Mouse (Mus musculus) hindbrain, postnatal 0 days (tissue): ENCODE measurements around the gene Clec5a. TPM values are rescaled to one million over a fixed set of nuclear protein-coding genes. Genes with fewer than 3 reads are reported as not detected.

Experiments used
- ATAC-seq: fragments of 200-750 bp; cut with Nextera tagmentation; 2 replicates; pipeline ENCODE4 v1.8.0; 2017; ENCODE audit warnings: mild to moderate bottlenecking, moderate TSS enrichment, moderate library complexity
- DNase-seq: peaks from one replicate; pipeline ENCODE4 v3.0.0-alpha.2; 2015; ENCODE audit warnings: low spot score
- H3K27ac ChIP-seq: fragments of 300-500 bp; sonication (generic); 2 replicates; pipeline ENCODE4 v1.5.1; 2014; ENCODE audit warnings: mild to moderate bottlenecking
- H3K27me3 ChIP-seq: fragments of 300-500 bp; sonication (generic); 2 replicates; pipeline ENCODE4 v1.6.1; 2014; ENCODE audit warnings: low read length, mixed read lengths; ENCODE audit not compliant: insufficient read depth
- H3K36me3 ChIP-seq: fragments of 300-500 bp; sonication (generic); 2 replicates; pipeline ENCODE4 v1.6.1; 2014; ENCODE audit warnings: low read length, mixed read lengths; ENCODE audit not compliant: insufficient read depth
- H3K4me1 ChIP-seq: fragments of 300-500 bp; sonication (generic); 2 replicates; pipeline ENCODE4 v1.6.1; 2014; ENCODE audit warnings: antibody characterized with exemption, low read length, mixed read lengths; ENCODE audit not compliant: insufficient read depth
- H3K4me2 ChIP-seq: fragments of 300-500 bp; sonication (generic); 2 replicates; pipeline ENCODE4 v1.6.1; 2014; ENCODE audit warnings: low read depth, mild to moderate bottlenecking, low read length, moderate library complexity, mixed read lengths
- H3K4me3 ChIP-seq: fragments of 300-500 bp; sonication (generic); 2 replicates; pipeline ENCODE4 v1.5.1; 2014; ENCODE audit warnings: low read length
- H3K9ac ChIP-seq: fragments of 300-500 bp; sonication (generic); replicated peaks from 2 replicates; pipeline ENCODE4 v1.6.1; 2014; ENCODE audit warnings: mild to moderate bottlenecking, low read length, moderate library complexity, mixed read lengths
- H3K9me3 ChIP-seq: fragments of 300-500 bp; sonication (generic); 2 replicates; pipeline ENCODE4 v1.6.1; 2016; ENCODE audit warnings: low read length, mixed read lengths
- CTCF ChIP-seq: IDR thresholded peaks from 2 replicates; pipeline ENCODE4 v1.5.1; 2016; ENCODE audit warnings: antibody characterized with exemption, control low read depth, low read depth
- whole genome bisulfite sequencing: fragments of 180-500 bp; shearing (Covaris S2); extraction: QIAGEN DNeasy Blood & Tissue Kit; methylation state at CpG from one replicate; pipeline ENCODE4 v1.1.7; 2014; 5-methylcytosine and 5-hydroxymethylcytosine counted together
- polyA plus RNA-seq: library from polyadenylated mRNA; unstranded; fragments of >200 nt; fragmentation: Nextera tagmentation; extraction: Ambion mirVana; gene quantifications from 2 replicates; pipeline ENCODE4 v1.2.1, GENCODE M21; 2015
- total RNA-seq: library from RNA; depleted of rRNA; stranded (reverse); fragments of >200 nt; gene quantifications from 2 replicates; pipeline ENCODE4 v1.2.3, GENCODE M21; 2014; rRNA removed

Clec5a gene
- total RNA-seq, result 0.58 TPM in 1 of 2 replicates, not detected in the other
- 0.78 TPM in 2 replicates for polyA plus RNA-seq

DNA sequence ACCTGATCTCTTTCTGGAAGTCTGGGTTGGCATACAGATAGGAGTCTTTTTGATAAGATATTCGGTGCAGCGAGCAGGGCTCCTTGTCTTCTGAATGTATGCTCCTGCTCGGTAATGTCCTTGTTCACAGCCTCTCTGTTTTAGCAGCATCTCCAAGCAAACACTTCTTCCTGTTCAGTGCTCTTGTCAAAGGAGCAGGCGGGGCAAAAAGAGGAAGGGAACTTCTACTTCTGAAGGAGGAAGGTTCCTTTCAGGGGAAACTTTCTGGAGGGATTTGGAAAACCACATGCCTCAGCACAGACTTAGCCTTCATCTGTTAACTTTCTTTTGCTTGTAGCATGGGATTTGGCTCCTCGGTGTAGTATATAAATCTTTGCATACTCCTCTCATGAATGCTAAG, at the start of gene Clec5a:
Gene Clec5a (minus strand): TSS at position 177 of the 400 bp plus-strand sequence.
- no peak for ATAC-seq
- Histone ChIP-seq H3K9me3 (no peaks in the 10 kb centered on the region), H3K4me1 (no peaks in the 10 kb centered on the region), H3K27ac (no peak within 1 kb of the TSS), H3K4me3 (no peak within 1 kb of the TSS), H3K4me2 (no peak within 1 kb of the TSS), H3K9ac (no peak within 1 kb of the TSS), H3K27me3 (no peaks in the 10 kb centered on the region), H3K36me3 (no peaks in the 10 kb centered on the region)
- no peak for TF ChIP-seq CTCF
- 84% methylated on average over 5 of the region's 5 CpGs for WGBS
- DNase-seq, result no peak

DNA sequence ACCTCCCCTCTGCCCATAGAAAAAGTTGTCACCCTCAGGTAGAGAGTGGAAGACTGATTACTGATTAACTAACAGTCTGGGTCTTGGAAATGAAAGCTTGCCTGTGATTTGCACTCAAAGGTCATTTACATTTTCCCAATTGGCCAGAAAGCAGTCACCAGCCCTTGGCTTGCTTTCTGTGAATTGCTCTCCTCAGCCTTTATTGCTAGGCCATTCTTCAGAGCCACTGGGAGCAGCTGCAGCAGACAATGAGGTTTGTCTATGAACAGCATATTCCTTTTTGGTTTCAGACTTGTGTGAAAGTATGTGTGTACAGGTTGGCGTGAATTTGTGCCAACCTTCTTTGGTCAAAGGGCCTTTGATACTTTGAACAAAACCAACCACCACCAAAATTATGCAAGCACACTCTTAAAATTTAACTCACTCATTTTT, 49.0 kb upstream of the Clec5a start:
- H3K4me2 ChIP-seq, result no peak overlapping the region
- TF ChIP-seq CTCF, result no peak
- no peaks in the 10 kb centered on the region for H3K4me1 ChIP-seq
- no peaks in the 10 kb centered on the region for H3K27me3 ChIP-seq
- 73% methylated on average over 1 of the region's 1 CpGs for WGBS
- ATAC-seq (no peak), DNase-seq (no peak)
- no peak overlapping the region for H3K4me3 ChIP-seq
- no peak overlapping the region for H3K9ac ChIP-seq
- no peak overlapping the region for H3K27ac ChIP-seq
- no peaks in the 10 kb centered on the region for H3K36me3 ChIP-seq
- H3K9me3 ChIP-seq, result no peaks in the 10 kb centered on the region

DNA sequence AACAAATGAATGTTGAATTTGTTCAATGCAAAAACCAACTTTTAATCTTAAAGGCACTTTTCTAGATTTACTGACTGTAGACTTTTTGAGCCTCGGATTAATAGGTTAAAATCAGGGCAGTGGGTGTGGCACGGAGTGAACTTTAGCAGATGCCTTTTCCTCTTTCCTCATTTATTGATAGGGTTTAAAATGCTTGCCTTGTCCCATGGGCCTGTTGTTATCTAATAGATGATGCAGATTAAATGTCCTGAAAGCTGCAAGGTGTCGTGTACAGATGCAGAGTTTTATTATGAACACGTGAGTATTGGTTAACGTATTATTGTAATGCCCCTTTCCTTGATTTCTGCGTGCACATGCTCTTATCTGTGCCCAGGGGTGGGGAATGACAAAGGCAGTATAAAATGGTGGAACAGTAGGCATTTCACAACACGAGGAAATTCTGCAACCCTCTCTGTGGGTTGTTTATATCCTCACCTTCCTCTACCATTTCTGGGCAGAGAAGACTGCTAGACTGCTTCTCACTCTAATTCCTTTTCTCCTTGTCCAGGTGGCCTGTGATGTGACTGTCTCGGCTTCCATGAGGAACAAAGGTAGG, 42.9 kb upstream of the Clec5a start, which contains the start of gene Mgam:
Gene Mgam (plus strand): TSS at position 426 of the 595 bp plus-strand sequence.
- Histone ChIP-seq H3K27ac (no peak within 1 kb of the TSS), H3K9me3 (no peaks in the 10 kb centered on the region), H3K4me3 (no peak within 1 kb of the TSS), H3K36me3 (no peaks in the 10 kb centered on the region), H3K27me3 (no peaks in the 10 kb centered on the region), H3K9ac (no peak within 1 kb of the TSS), H3K4me1 (no peaks in the 10 kb centered on the region), H3K4me2 (no peak within 1 kb of the TSS)
- TF ChIP-seq CTCF, result no peak
- 85% methylated on average over 8 of the region's 8 CpGs for WGBS
- DNase-seq (no peak), ATAC-seq (no peak)

DNA sequence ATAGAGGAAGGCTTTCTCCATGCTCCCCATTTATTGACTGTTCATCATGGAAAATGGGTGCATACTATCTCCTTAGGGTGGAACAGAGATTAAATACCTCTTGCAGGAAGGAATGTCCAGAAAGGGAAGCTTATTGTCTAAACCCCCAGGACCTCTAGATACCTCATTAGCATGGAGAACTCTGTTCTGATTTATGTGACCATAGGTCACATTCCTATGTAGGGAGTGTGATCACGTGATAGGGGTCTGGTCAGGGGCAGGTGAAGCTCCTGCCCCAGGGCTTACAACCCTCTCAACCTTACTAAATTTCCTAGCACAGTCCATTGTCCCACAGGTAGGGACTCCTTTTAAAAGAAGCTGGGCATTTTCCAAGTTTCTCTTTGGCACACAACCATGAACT, 40.5 kb upstream of the Clec5a start:
- ATAC-seq (no peak), DNase-seq (no peak)
- no peak overlapping the region for H3K4me3 ChIP-seq
- no peaks in the 10 kb centered on the region for H3K36me3 ChIP-seq
- H3K27ac ChIP-seq, result no peak overlapping the region
- H3K4me2 ChIP-seq, result no peak overlapping the region
- no peak overlapping the region for H3K9ac ChIP-seq
- no peaks in the 10 kb centered on the region for H3K27me3 ChIP-seq
- no peaks in the 10 kb centered on the region for H3K4me1 ChIP-seq
- no peaks in the 10 kb centered on the region for H3K9me3 ChIP-seq
- 67% methylated on average over 1 of the region's 1 CpGs for WGBS
- no peak for TF ChIP-seq CTCF

DNA sequence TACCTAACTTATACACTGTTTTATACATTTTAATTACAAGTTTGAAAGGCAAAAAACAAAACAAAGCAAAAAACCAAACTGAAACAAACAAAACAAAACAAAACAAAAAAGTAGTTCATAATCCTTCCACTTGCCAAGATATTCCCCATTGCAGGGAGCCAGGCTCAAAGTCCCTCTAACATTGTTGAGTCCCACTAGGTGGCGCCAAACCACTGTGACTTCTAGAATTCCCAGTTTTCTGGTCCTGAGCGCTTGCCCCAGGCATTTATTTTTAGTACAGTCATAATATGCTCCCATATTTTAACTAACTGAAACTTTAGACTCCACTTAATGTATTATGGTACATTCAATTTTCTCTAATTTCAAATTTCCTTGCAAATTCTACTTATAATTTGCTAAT, 32.3 kb upstream of the Clec5a start:
- no peaks in the 10 kb centered on the region for H3K9me3 ChIP-seq
- no peaks in the 10 kb centered on the region for H3K36me3 ChIP-seq
- DNase-seq (peak; percentile 88), ATAC-seq (peak; percentile 67)
- H3K27me3 ChIP-seq, result no peaks in the 10 kb centered on the region
- no peak overlapping the region for H3K4me2 ChIP-seq
- WGBS, result 12% methylated on average over 2 of the region's 2 CpGs
- H3K4me3 ChIP-seq, result no peak overlapping the region
- peak; percentile 81 for TF ChIP-seq CTCF
- no peaks in the 10 kb centered on the region for H3K4me1 ChIP-seq
- no peak overlapping the region for H3K27ac ChIP-seq
- no peak overlapping the region for H3K9ac ChIP-seq

DNA sequence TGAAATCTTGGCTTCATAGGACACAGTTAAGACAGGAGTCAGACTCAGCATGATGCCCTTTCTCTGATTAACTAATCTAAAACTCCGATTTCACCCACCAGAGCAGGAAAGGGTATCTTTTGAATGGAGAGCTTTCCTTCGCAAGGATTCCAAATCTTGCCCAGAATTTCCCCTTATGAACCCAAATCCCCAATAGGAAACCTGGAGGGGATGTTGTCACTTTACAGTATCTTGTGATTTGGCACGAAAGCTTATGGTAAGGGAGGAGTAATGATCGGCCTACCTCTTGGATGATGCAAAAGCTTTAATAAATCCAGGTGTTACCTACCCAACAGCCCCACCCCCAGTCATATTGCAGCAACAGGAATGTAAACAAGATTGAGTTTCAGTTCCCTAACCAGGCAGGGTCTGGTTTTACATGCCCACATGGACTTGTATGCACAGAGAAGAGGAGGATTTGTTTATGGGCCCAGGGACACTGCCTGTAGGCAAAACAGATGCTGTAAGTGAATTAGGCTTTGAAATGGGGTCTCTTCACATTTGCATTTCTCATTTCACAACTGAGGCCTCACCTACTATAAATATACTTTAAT, 27.7 kb upstream of the Clec5a start, which contains the start of gene Tas2r138:
Gene Tas2r138 (minus strand): TSS at position 51 of the 593 bp plus-strand sequence.
- no peaks in the 10 kb centered on the region for H3K27me3 ChIP-seq

DNA sequence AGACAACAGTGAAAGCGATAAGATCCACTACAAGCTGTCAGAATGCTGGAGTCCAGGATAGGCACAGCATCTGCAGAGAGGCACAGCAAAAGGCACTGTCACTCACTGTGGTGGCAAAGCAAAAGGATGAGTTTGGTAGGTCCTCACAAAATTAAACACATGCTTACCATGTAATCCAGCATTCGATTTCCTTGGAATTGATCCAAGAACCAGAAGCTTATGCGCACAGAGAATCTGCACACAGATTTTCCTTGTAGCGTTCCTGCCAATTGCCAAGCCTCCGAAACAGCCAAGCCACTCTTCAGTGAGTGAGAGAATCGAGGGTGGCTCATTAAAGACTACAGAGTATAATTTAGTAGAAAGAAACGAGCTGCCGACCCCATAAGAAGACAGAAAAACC, 24.6 kb upstream of the Clec5a start:
- TF ChIP-seq CTCF, result no peak
- peak; percentile 40; the same call in 1 of the 2 replicates for ATAC-seq
- 35% methylated on average over 8 of the region's 8 CpGs for WGBS

More for the DNA sequence above, 27.7 kb upstream of the Clec5a start, which contains the start of gene Tas2r138:
- H3K36me3 ChIP-seq, result no peaks in the 10 kb centered on the region
- no peak within 1 kb of the TSS for H3K27ac ChIP-seq
- H3K9ac ChIP-seq, result no peak within 1 kb of the TSS
- WGBS, result 86% methylated on average over 4 of the region's 4 CpGs
- ATAC-seq (no peak), DNase-seq (no peak)
- no peak within 1 kb of the TSS for H3K4me3 ChIP-seq
- H3K9me3 ChIP-seq, result no peaks in the 10 kb centered on the region
- H3K4me2 ChIP-seq, result no peak within 1 kb of the TSS
- no peaks in the 10 kb centered on the region for H3K4me1 ChIP-seq
- no peak for TF ChIP-seq CTCF

More for the DNA sequence above, 24.6 kb upstream of the Clec5a start:
- Histone ChIP-seq H3K4me1 (no peaks in the 10 kb centered on the region), H3K36me3 (no peaks in the 10 kb centered on the region), H3K27me3 (no peaks in the 10 kb centered on the region), H3K27ac (no peak overlapping the region), H3K4me3 (no peak overlapping the region), H3K9me3 (no peaks in the 10 kb centered on the region), H3K9ac (no peak overlapping the region), H3K4me2 (no peak overlapping the region)
- peak; percentile 61 for DNase-seq
